Mouse (Mus musculus): ENCODE data around the gene Cuedc2. TPM values are rescaled to one million over a fixed set of nuclear protein-coding genes. Genes with fewer than 3 reads are reported as not detected.
A peak's percentile ranks its signal among the peaks of the same experiment; 100 is the strongest.

The Cuedc2 gene
- polyA plus RNA-seq, 1 experiment from 2014 or later = 359 TPM

DNA sequence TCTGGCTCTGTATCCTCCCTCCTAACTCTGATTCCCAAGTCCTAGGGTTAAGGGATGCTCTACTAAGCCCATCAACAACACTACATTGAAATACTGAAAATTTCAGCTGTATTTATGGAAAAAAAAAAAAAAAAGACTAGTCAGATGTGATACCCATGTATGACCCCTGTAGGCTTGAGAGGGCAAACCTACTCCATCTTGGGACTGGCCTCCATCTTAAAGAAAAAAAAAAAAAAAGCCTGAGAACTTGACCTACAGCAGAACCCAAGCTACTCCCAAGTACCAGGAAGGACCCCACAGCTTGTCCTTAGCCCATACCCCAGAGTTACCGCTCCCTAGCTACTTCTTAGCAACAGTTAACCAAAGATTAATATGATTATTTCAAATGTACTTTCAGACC lies 8.6 kb upstream of the Cuedc2 start:
- Histone ChIP-seq H3K4me1 (ENCODE audit: control insufficient read depth, insufficient read depth, low read length) (peaks cover 12% of the 10 kb centered on the region), H3K4me2 (ENCODE audit: low read depth, low read length) (no peak overlapping the region), H3K27ac (ENCODE audit: low read depth, low read length) (no peak overlapping the region), H3K9me3 (ENCODE audit: control insufficient read depth, low read length) (no peaks in the 10 kb centered on the region), H3K27me3 (ENCODE audit: control insufficient read depth, insufficient read depth, low read length) (no peaks in the 10 kb centered on the region; the same call in 1 of the 2 replicates), H3K36me3 (ENCODE audit: control insufficient read depth, insufficient read depth, low read length) (no peaks in the 10 kb centered on the region), H3K4me3 (ENCODE audit: low read depth, low read length) (no peak overlapping the region), H3K9ac (replicated peaks; ENCODE audit: low read depth, low read length) (no peak overlapping the region)
- WGBS = 88% methylated on average over 1 of the region's 1 CpGs
- no peak for ATAC-seq (ENCODE audit: low read depth)

DNA sequence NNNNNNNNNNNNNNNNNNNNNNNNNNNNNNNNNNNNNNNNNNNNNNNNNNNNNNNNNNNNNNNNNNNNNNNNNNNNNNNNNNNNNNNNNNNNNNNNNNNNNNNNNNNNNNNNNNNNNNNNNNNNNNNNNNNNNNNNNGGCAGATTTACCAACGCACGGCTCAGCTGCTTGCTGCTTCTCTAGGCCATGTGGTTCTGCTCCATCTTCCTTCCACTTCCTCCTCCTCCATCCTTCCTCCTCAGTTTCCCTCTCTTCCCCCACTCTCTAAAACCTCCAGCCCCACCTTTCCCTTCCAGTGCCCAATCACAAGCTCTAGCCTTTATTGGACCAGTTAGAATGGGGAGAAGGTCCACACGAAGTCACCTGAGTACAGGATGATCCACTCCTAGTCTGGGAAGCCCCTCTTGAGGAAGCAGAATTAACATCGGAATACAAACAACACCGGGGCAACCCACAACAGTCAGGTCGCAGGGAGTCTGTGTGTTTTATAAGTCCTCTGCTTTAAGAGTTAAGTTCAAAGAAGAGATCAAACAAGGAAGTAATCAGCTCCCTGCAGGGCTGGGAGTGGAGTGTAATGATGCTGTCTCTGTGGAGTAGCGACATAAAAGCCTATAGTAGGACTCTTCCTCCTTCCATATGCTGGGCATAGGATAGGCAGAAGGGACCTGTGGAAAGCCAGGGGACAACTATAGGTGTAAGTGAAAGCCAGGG lies 6.4 kb upstream of the Cuedc2 start:
- Histone ChIP-seq H3K27me3 (ENCODE audit: control insufficient read depth, insufficient read depth, low read length) (no peaks in the 10 kb centered on the region), H3K27ac (ENCODE audit: low read depth, low read length) (no peak overlapping the region), H3K4me3 (ENCODE audit: low read depth, low read length) (no peak overlapping the region), H3K4me1 (ENCODE audit: control insufficient read depth, insufficient read depth, low read length) (peaks cover 12% of the 10 kb centered on the region), H3K9ac (replicated peaks; ENCODE audit: low read depth, low read length) (no peak overlapping the region), H3K36me3 (ENCODE audit: control insufficient read depth, insufficient read depth, low read length) (no peaks in the 10 kb centered on the region), H3K4me2 (ENCODE audit: low read depth, low read length) (no peak overlapping the region), H3K9me3 (ENCODE audit: control insufficient read depth, low read length) (no peaks in the 10 kb centered on the region)
- ATAC-seq (ENCODE audit: low read depth) = no peak
- 16% methylated on average over 7 of the region's 7 CpGs for WGBS

- H3K9ac ChIP-seq (replicated peaks; ENCODE audit: low read depth, low read length) = peak overlapping the region; percentile 35; the same call in 1 of the 2 replicates
- peak overlapping the region; percentile 66 for H3K27ac ChIP-seq (ENCODE audit: low read depth, low read length)
- H3K36me3 ChIP-seq (ENCODE audit: control insufficient read depth, insufficient read depth, low read length) = no peaks in the 10 kb centered on the region
- peak overlapping the region; percentile 64; the same call in 1 of the 2 replicates for H3K4me3 ChIP-seq (ENCODE audit: low read depth, low read length)
- 56% methylated on average over 7 of the region's 7 CpGs for WGBS
- H3K4me2 ChIP-seq (ENCODE audit: low read depth, low read length) = peak overlapping the region; percentile 86; the same call in 1 of the 2 replicates
- H3K27me3 ChIP-seq (ENCODE audit: control insufficient read depth, insufficient read depth, low read length) = no peaks in the 10 kb centered on the region
- peak; percentile 5; the same call in 1 of the 2 replicates for ATAC-seq (ENCODE audit: low read depth)
- no peaks in the 10 kb centered on the region for H3K9me3 ChIP-seq (ENCODE audit: control insufficient read depth, low read length)
- peaks cover 9% of the 10 kb centered on the region for H3K4me1 ChIP-seq (ENCODE audit: control insufficient read depth, insufficient read depth, low read length)
Measured at GRCm38 (mm10) chr19:46339287-46339971, 927 bp upstream of the Cuedc2 start.

DNA sequence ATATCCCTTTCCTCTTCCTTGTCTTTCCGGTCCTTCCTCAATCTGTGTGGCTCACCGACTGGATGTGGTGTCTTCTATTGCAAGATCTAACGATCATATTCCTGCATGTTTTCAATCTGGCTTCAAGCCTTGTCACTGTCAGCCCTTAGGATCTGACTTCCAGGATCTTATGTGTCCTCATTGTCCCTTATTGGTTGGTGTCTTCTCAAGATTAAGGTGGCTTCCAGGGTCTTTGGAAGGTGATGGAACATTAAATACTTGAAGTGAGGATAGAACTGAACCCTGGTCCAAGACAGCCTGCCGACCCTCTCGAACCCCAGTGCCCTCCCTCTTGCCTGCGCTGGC lies 412 bp upstream of the Cuedc2 start:
- Histone ChIP-seq H3K4me1 (ENCODE audit: control insufficient read depth, insufficient read depth, low read length) (peaks cover 9% of the 10 kb centered on the region), H3K4me3 (ENCODE audit: low read depth, low read length) (peak overlapping the region; percentile 64), H3K27ac (ENCODE audit: low read depth, low read length) (peak overlapping the region; percentile 66), H3K36me3 (ENCODE audit: control insufficient read depth, insufficient read depth, low read length) (no peaks in the 10 kb centered on the region), H3K9ac (replicated peaks; ENCODE audit: low read depth, low read length) (peak overlapping the region; percentile 35), H3K27me3 (ENCODE audit: control insufficient read depth, insufficient read depth, low read length) (no peaks in the 10 kb centered on the region), H3K9me3 (ENCODE audit: control insufficient read depth, low read length) (no peaks in the 10 kb centered on the region), H3K4me2 (ENCODE audit: low read depth, low read length) (peak overlapping the region; percentile 86)
- peak; percentile 39; the same call in 1 of the 2 replicates for ATAC-seq (ENCODE audit: low read depth)
- WGBS = 60% methylated on average over 6 of the region's 6 CpGs

GRCm38 (mm10) chr19:46337719-46338330 lies 677 bp downstream of the Cuedc2 start:
- Histone ChIP-seq H3K4me3 (ENCODE audit: low read depth, low read length) (peak overlapping the region; percentile 64), H3K27ac (ENCODE audit: low read depth, low read length) (peak overlapping the region; percentile 76), H3K36me3 (ENCODE audit: control insufficient read depth, insufficient read depth, low read length) (no peaks in the 10 kb centered on the region), H3K9me3 (ENCODE audit: control insufficient read depth, low read length) (no peaks in the 10 kb centered on the region), H3K27me3 (ENCODE audit: control insufficient read depth, insufficient read depth, low read length) (no peaks in the 10 kb centered on the region), H3K9ac (replicated peaks; ENCODE audit: low read depth, low read length) (peak overlapping the region; percentile 82), H3K4me1 (ENCODE audit: control insufficient read depth, insufficient read depth, low read length) (peaks cover 9% of the 10 kb centered on the region), H3K4me2 (ENCODE audit: low read depth, low read length) (peak overlapping the region; percentile 86)
- WGBS = 28% methylated on average over 15 of the region's 15 CpGs
- ATAC-seq (ENCODE audit: low read depth) = peak; percentile 5; the same call in 1 of the 2 replicates

DNA sequence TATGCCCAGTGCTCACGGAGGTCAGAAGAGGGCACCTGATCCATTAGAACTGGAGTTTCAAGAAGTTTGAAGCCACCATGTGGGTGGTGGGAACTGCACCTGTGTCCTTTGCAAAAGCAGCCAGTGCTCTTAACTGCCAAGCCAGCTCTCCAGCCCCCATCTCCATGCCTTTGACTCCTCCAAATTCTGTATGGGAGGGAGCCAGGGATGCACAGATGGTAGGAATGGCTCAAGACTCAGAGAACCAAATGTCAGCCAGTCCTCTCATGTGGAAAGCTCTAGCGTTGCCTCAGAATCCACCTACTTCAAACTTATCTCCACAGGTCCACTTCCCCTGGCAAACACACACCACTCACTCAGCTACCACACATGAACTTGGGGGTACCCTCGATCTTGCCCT lies 4.6 kb downstream of the Cuedc2 start:
- H3K4me2 ChIP-seq (ENCODE audit: low read depth, low read length) = no peak overlapping the region
- no peaks in the 10 kb centered on the region for H3K9me3 ChIP-seq (ENCODE audit: control insufficient read depth, low read length)
- 89% methylated on average over 3 of the region's 3 CpGs for WGBS
- no peak overlapping the region for H3K27ac ChIP-seq (ENCODE audit: low read depth, low read length)
- H3K27me3 ChIP-seq (ENCODE audit: control insufficient read depth, insufficient read depth, low read length) = no peaks in the 10 kb centered on the region
- ATAC-seq (ENCODE audit: low read depth) = no peak
- peaks cover 24% of the 10 kb centered on the region for H3K4me1 ChIP-seq (ENCODE audit: control insufficient read depth, insufficient read depth, low read length)
- H3K36me3 ChIP-seq (ENCODE audit: control insufficient read depth, insufficient read depth, low read length) = peaks cover 16% of the 10 kb centered on the region
- H3K9ac ChIP-seq (replicated peaks; ENCODE audit: low read depth, low read length) = no peak overlapping the region
- no peak overlapping the region for H3K4me3 ChIP-seq (ENCODE audit: low read depth, low read length)

- Histone ChIP-seq H3K4me2 (ENCODE audit: low read depth, low read length) (no peak overlapping the region), H3K9me3 (ENCODE audit: control insufficient read depth, low read length) (no peaks in the 10 kb centered on the region), H3K27ac (ENCODE audit: low read depth, low read length) (no peak overlapping the region), H3K27me3 (ENCODE audit: control insufficient read depth, insufficient read depth, low read length) (no peaks in the 10 kb centered on the region), H3K9ac (replicated peaks; ENCODE audit: low read depth, low read length) (no peak overlapping the region), H3K36me3 (ENCODE audit: control insufficient read depth, insufficient read depth, low read length) (peaks cover 16% of the 10 kb centered on the region), H3K4me3 (ENCODE audit: low read depth, low read length) (no peak overlapping the region), H3K4me1 (ENCODE audit: control insufficient read depth, insufficient read depth, low read length) (peaks cover 26% of the 10 kb centered on the region)
- no peak for ATAC-seq (ENCODE audit: low read depth)
- WGBS = 54% methylated on average over 7 of the region's 7 CpGs
Measured at GRCm38 (mm10) chr19:46332721-46333339, 5.7 kb downstream of the Cuedc2 start.

GRCm38 (mm10) chr19:46331936-46332335 lies 6.6 kb downstream of the Cuedc2 start:
- no peak overlapping the region; the same call in 1 of the 2 replicates for H3K4me2 ChIP-seq (ENCODE audit: low read depth, low read length)
- no peak overlapping the region for H3K9ac ChIP-seq (replicated peaks; ENCODE audit: low read depth, low read length)
- H3K9me3 ChIP-seq (ENCODE audit: control insufficient read depth, low read length) = no peaks in the 10 kb centered on the region
- H3K27ac ChIP-seq (ENCODE audit: low read depth, low read length) = no peak overlapping the region
- H3K4me3 ChIP-seq (ENCODE audit: low read depth, low read length) = no peak overlapping the region
- no peaks in the 10 kb centered on the region for H3K27me3 ChIP-seq (ENCODE audit: control insufficient read depth, insufficient read depth, low read length)
- peaks cover 16% of the 10 kb centered on the region for H3K36me3 ChIP-seq (ENCODE audit: control insufficient read depth, insufficient read depth, low read length)
- ATAC-seq (ENCODE audit: low read depth) = no peak
- WGBS = 97% methylated on average over 2 of the region's 3 CpGs
- peaks cover 28% of the 10 kb centered on the region for H3K4me1 ChIP-seq (ENCODE audit: control insufficient read depth, insufficient read depth, low read length)
